Mouse (Mus musculus) right cerebral cortex, postnatal 14 days (tissue): ENCODE data around the gene Gm4133.
"Not testable (repeated sequence)": the region's sequence is repeated elsewhere in the genome, so short reads cannot be mapped to it uniquely, and the experiment has no call there.

Source experiments
- DNase-seq: peaks from one replicate; pipeline ENCODE4 v3.0.0; 2022

Gene Gm4133

GRCm38 (mm10) chr7:20333965-20334364 lies at the start of gene Gm4133:
Gm4133 (minus strand) TSS chr7:20334065.
- not testable (repeated sequence) for DNase-seq

DNA sequence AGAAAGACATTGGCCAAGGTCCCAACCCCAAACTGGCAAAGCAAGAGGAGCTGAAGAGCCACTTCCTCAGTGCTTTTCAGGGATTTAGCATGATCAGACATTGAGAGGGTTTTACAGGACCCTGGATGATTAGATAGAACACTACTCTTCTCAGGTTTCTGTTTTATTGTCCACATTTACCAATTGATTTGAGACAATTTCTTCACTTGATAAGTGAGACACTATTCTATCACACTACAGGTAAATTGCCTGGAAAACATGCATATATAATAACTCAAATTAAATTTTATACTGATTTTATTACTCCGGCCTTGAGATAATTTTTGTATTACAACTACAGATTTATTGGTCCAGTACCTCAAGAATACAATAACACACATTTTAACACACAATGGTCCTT lies 41.4 kb upstream of the Gm4133 start, which contains the start of gene Gm5728:
Gm5728 (minus strand) TSS at position 101 of the 400 bp plus-strand sequence.
- DNase-seq: not testable (repeated sequence)
